Mouse (Mus musculus) CH12.LX (cell line): ENCODE measurements around the gene Grb2. TPM values are rescaled to one million over a fixed set of nuclear protein-coding genes. Genes with fewer than 3 reads are reported as not detected.
A peak's percentile ranks its signal among the peaks of the same experiment; 100 is the strongest.

ENCODE experiments used
- DNase-seq: peaks from one replicate; pipeline ENCODE4 v3.0.0-alpha.2; 2013; ENCODE audit errors: extremely low read depth
- H3K27ac ChIP-seq: 2 replicates; pipeline ENCODE4 v1.5.1; 2012; ENCODE audit warnings: low read depth, mild to moderate bottlenecking, control low read depth, moderate library complexity; ENCODE audit not compliant: insufficient read depth
- H3K27me3 ChIP-seq: replicated peaks from 2 replicates; pipeline ENCODE3; 2012; ENCODE audit warnings: inconsistent platforms
- H3K36me3 ChIP-seq, 2 experiments: replicated peaks in 1 of 2; 2 replicates each; pipeline versions ENCODE3 to v1.6.1; 2012; ENCODE audit warnings: inconsistent platforms in 1 of 2, low read length in 1 of 2, mild to moderate bottlenecking in 1 of 2, mixed read lengths in 1 of 2, moderate library complexity in 1 of 2; ENCODE audit not compliant: control insufficient read depth in 1 of 2, insufficient read depth in 1 of 2
- H3K4me1 ChIP-seq, 2 experiments: 2 replicates each; pipeline ENCODE4 v1.6.1; 2012; ENCODE audit warnings: inconsistent platforms in 1 of 2, moderate library complexity in 1 of 2; ENCODE audit not compliant: insufficient read depth in 2 of 2, control insufficient read depth in 1 of 2
- H3K4me2 ChIP-seq: 2 replicates; pipeline ENCODE4 v1.6.1; 2012; ENCODE audit warnings: low read depth, mild to moderate bottlenecking, control low read depth; ENCODE audit not compliant: poor library complexity, insufficient read depth, severe bottlenecking
- H3K4me3 ChIP-seq, 3 experiments: fragments of 150-350 bp in 1 of 3; sonication (generic) in 1 of 3; replicated peaks in 1 of 3; 2 replicates each; pipeline versions ENCODE3 to v1.5.1; 2011 to 2012; ENCODE audit warnings: low read depth in 2 of 3, low read length in 2 of 3, mild to moderate bottlenecking in 2 of 3, moderate library complexity in 2 of 3, control low read depth in 1 of 3, improper control_type of control experiment in 1 of 3, inconsistent platforms in 1 of 3, mixed read lengths in 1 of 3; ENCODE audit not compliant: poor library complexity in 1 of 3
- H3K79me2 ChIP-seq: replicated peaks from 2 replicates; pipeline ENCODE4 v1.6.1; 2012; ENCODE audit warnings: mild to moderate bottlenecking, moderate library complexity; ENCODE audit not compliant: control insufficient read depth, poor library complexity, insufficient read depth, severe bottlenecking; ENCODE audit errors: extremely low read depth
- H3K9ac ChIP-seq: 2 replicates; pipeline ENCODE4 v1.6.1; 2012; ENCODE audit warnings: low read depth, mild to moderate bottlenecking, control low read depth, moderate library complexity; ENCODE audit not compliant: insufficient read depth
- H3K9me3 ChIP-seq: replicated peaks from 2 replicates; pipeline ENCODE3; 2012; ENCODE audit warnings: low read length, inconsistent platforms, mixed read lengths
- CHD1 ChIP-seq: IDR thresholded peaks from 2 replicates; pipeline ENCODE4 v1.6.1; 2012; ENCODE audit warnings: low read depth, low read length, improper control_type of control experiment, inconsistent platforms
- CHD2 ChIP-seq: IDR thresholded peaks from 2 replicates; pipeline ENCODE4 v1.6.1; 2011; ENCODE audit warnings: low read length, improper control_type of control experiment
- CTCF ChIP-seq, 2 experiments: IDR thresholded peaks in 1 of 2; conservative IDR thresholded peaks in 1 of 2; 2 replicates each; pipeline ENCODE4 v1.5.1; 2011 to 2012; ENCODE audit warnings: low read depth in 2 of 2, low read length in 2 of 2, improper control_type of control experiment in 1 of 2, inconsistent platforms in 1 of 2, mild to moderate bottlenecking in 1 of 2, moderate library complexity in 1 of 2
- E2F4 ChIP-seq: IDR thresholded peaks from 2 replicates; pipeline ENCODE4 v1.6.1; 2011; ENCODE audit warnings: low read depth, low read length, improper control_type of control experiment; ENCODE audit not compliant: insufficient replicate concordance
- ELF1 ChIP-seq: IDR thresholded peaks from 2 replicates; pipeline ENCODE4 v1.6.1; 2014; ENCODE audit warnings: low read depth, mild to moderate bottlenecking, inconsistent platforms, low read length, improper control_type of control experiment
- EP300 ChIP-seq: IDR thresholded peaks from 2 replicates; pipeline ENCODE4 v1.6.1; 2011; ENCODE audit warnings: low read length, improper control_type of control experiment
- GABPA ChIP-seq: IDR thresholded peaks from 2 replicates; pipeline ENCODE4 v1.6.1; 2012; ENCODE audit warnings: low read depth, low read length, improper control_type of control experiment, inconsistent platforms; ENCODE audit not compliant: insufficient replicate concordance
- HCFC1 ChIP-seq: IDR thresholded peaks from 2 replicates; pipeline ENCODE4 v1.6.1; 2012; ENCODE audit warnings: low read depth, mild to moderate bottlenecking, inconsistent platforms, low read length, improper control_type of control experiment
- IRF4 ChIP-seq: IDR thresholded peaks from 2 replicates; pipeline ENCODE4 v1.6.1; 2014; ENCODE audit warnings: low read depth, mild to moderate bottlenecking, inconsistent platforms, low read length, improper control_type of control experiment
- JUND ChIP-seq: conservative IDR thresholded peaks from 2 replicates; pipeline ENCODE4 v1.6.1; 2011; ENCODE audit warnings: low read depth, low read length, improper control_type of control experiment
- KAT2A ChIP-seq: IDR thresholded peaks from 2 replicates; pipeline ENCODE4 v1.6.1; 2012; ENCODE audit warnings: low read length, improper control_type of control experiment, inconsistent platforms; ENCODE audit not compliant: insufficient replicate concordance
- MAX ChIP-seq: IDR thresholded peaks from 2 replicates; pipeline ENCODE4 v1.6.1; 2011; ENCODE audit warnings: low read length, improper control_type of control experiment
- MYC ChIP-seq: IDR thresholded peaks from 2 replicates; pipeline ENCODE4 v1.6.1; 2011; ENCODE audit warnings: low read depth, mild to moderate bottlenecking, improper control_type of control experiment, low read length
- NELFE ChIP-seq: IDR thresholded peaks from 2 replicates; pipeline ENCODE4 v1.6.1; 2011; ENCODE audit warnings: low read depth, low read length, improper control_type of control experiment
- PAX5 ChIP-seq: IDR thresholded peaks from 2 replicates; pipeline ENCODE4 v1.6.1; 2012; ENCODE audit warnings: low read length, inconsistent platforms, mixed read lengths
- POLR2A ChIP-seq: IDR thresholded peaks from 2 replicates; pipeline ENCODE4 v1.6.1; 2011; ENCODE audit warnings: low read depth, mild to moderate bottlenecking, improper control_type of control experiment, low read length
- POLR2AphosphoS2 ChIP-seq: IDR thresholded peaks from 2 replicates; pipeline ENCODE4 v1.6.1; 2011; ENCODE audit warnings: low read depth, low read length, improper control_type of control experiment
- RCOR1 ChIP-seq: conservative IDR thresholded peaks from 2 replicates; pipeline ENCODE4 v1.6.1; 2012; ENCODE audit warnings: low read depth, mild to moderate bottlenecking, inconsistent platforms, low read length, improper control_type of control experiment
- SIN3A ChIP-seq: IDR thresholded peaks from 2 replicates; pipeline ENCODE4 v1.6.1; 2012; ENCODE audit warnings: low read length, improper control_type of control experiment, inconsistent platforms
- TBP ChIP-seq: conservative IDR thresholded peaks from 2 replicates; pipeline ENCODE4 v1.6.1; 2011; ENCODE audit warnings: low read depth, low read length, improper control_type of control experiment
- UBTF ChIP-seq: IDR thresholded peaks from 2 replicates; pipeline ENCODE4 v1.6.1; 2012; ENCODE audit warnings: low read depth, mild to moderate bottlenecking, inconsistent platforms, low read length, improper control_type of control experiment, moderate library complexity
- USF1 ChIP-seq: IDR thresholded peaks from 2 replicates; pipeline ENCODE4 v1.6.1; 2014; ENCODE audit warnings: low read depth, mild to moderate bottlenecking, inconsistent platforms, low read length, improper control_type of control experiment
- ZKSCAN1 ChIP-seq: IDR thresholded peaks from 2 replicates; pipeline ENCODE4 v1.6.1; 2012; ENCODE audit warnings: low read depth, inconsistent platforms, low read length, improper control_type of control experiment, borderline replicate concordance
- ZMIZ1 ChIP-seq: IDR thresholded peaks from 2 replicates; pipeline ENCODE4 v1.6.1; 2012; ENCODE audit warnings: low read depth, mild to moderate bottlenecking, inconsistent platforms, low read length, improper control_type of control experiment
- dilution Hi-C: fragments of 300-500 bp; cut with MboI; formaldehyde crosslinking; loops from 2 replicates; pipeline ENCODE4 v1.14.3; 2020; ENCODE audit warnings: low sequenced_read_pairs; ENCODE audit not compliant: extremely low pct_unique_long_range_greater_than_20kb, extremely low pct_ligation_motif_present
- in situ Hi-C: fragments of 300-500 bp; cut with MboI; formaldehyde crosslinking; loops from 3 replicates; pipeline ENCODE4 v1.14.3; 2019; ENCODE audit warnings: low sequenced_read_pairs, low pct_ligation_motif_present, low pct_unique_long_range_greater_than_20kb, mixed read lengths
- polyA plus RNA-seq: library from polyadenylated mRNA; unstranded; fragments of >175 nt; gene quantifications from 2 replicates; pipeline ENCODE4 v1.2.1, GENCODE M21; 2012; ENCODE audit warnings: low read depth; ENCODE audit not compliant: insufficient read length
- total RNA-seq, 2 experiments: library from RNA; depleted of rRNA; stranded (reverse); fragments of 300-350 nt in 1 of 2; fragments of >200 nt in 1 of 2; gene quantifications; 2 replicates each; pipeline ENCODE4 v1.2.3; 2012 to 2014

Gene Grb2
- total and polyA plus RNA-seq, 3 experiments = 63.6 to 241 (median 117) TPM

- dilution Hi-C loops (no loop called here), in situ Hi-C loops (loop anchor here (5.0 to 10.0 kb wide), 3 partner anchors 70 to 357 kb away; no protein-coding TSS in a partner anchor)
- peak overlapping the region; percentile 52 for H3K4me2 ChIP-seq
- H3K9me3 ChIP-seq = no peaks in the 10 kb centered on the region
- no peaks in the 10 kb centered on the region for H3K27me3 ChIP-seq
- DNase-seq = no peak
- H3K27ac ChIP-seq = peak overlapping the region; percentile 77
- H3K4me3 ChIP-seq = peak overlapping the region; percentile 42 to 54 (median 53)
- peak overlapping the region; percentile 42 for H3K9ac ChIP-seq
- TF ChIP-seq MAX = no peak
- TF ChIP-seq USF1 = no peak
- no peak for TF ChIP-seq SIN3A
- TF ChIP-seq POLR2A = peak; percentile 38; the same call in 1 of the 2 replicates
- TF ChIP-seq CHD1 = peak; percentile 2; the same call in 1 of the 2 replicates
- TF ChIP-seq EP300 = peak; percentile 20; the same call in 1 of the 2 replicates
- no peak for TF ChIP-seq UBTF
- TF ChIP-seq RCOR1 = 0 out of 2 replicates have a peak, but pooled peaks have one; percentile 55
- 0 out of 2 replicates have a peak, but pooled peaks have one; percentile 42 for TF ChIP-seq ZMIZ1
- peak; percentile 49 for TF ChIP-seq NELFE
- TF ChIP-seq HCFC1 = peak; percentile 39; the same call in 1 of the 2 replicates
- TF ChIP-seq IRF4 = peak; percentile 41; the same call in 1 of the 2 replicates
- no peak for TF ChIP-seq CHD2
- TF ChIP-seq TBP = no peak; the same call in 1 of the 2 replicates
- peak; percentile 84 for TF ChIP-seq ELF1
- no peaks in the 10 kb centered on the region for H3K36me3 ChIP-seq
- peaks cover 11% of the 10 kb centered on the region for H3K79me2 ChIP-seq
- H3K4me1 ChIP-seq = peaks cover 12 to 55% of the 10 kb centered on the region in 2 experiments
These were observed 3.9 kb upstream of the Grb2 start for GRCm38 (mm10) chr11:115712268-115712667.

- Histone ChIP-seq H3K4me2 (no peak overlapping the region), H3K79me2 (peaks cover 22% of the 10 kb centered on the region), H3K27me3 (no peaks in the 10 kb centered on the region), H3K9me3 (no peaks in the 10 kb centered on the region), H3K9ac (no peak overlapping the region), H3K27ac (no peak overlapping the region), H3K4me1 (peaks cover 9 to 48% of the 10 kb centered on the region in 2 experiments; a peak in 3 of 4 replicates), H3K36me3 (no peaks in the 10 kb centered on the region), H3K4me3 (no peak overlapping the region)
- TF ChIP-seq ZKSCAN1 = no peak
- TF ChIP-seq JUND = no peak
- TF ChIP-seq GABPA = no peak
- TF ChIP-seq E2F4 = no peak
- no peak for TF ChIP-seq ELF1
- TF ChIP-seq NELFE = no peak
- no peak for TF ChIP-seq MYC
- no peak for TF ChIP-seq KAT2A
- no peak for TF ChIP-seq CTCF (conservative IDR thresholded peaks at IDR 0.05 in 1 of 2, IDR thresholded peaks at IDR 0.05 in 1 of 2; ENCODE audit: low read depth in 2 of 2, low read length in 2 of 2)
- TF ChIP-seq EP300 = no peak
- no peak for TF ChIP-seq POLR2AphosphoS2
- TF ChIP-seq SIN3A = no peak
- TF ChIP-seq PAX5 = no peak
- TF ChIP-seq ZMIZ1 = no peak
- dilution Hi-C loops = no loop called here
- in situ Hi-C loops = loop anchor here (5.0 to 10.0 kb wide), 3 partner anchors 69 to 356 kb away; no protein-coding TSS in a partner anchor
- DNase-seq = no peak
These were observed 2.7 kb upstream of the Grb2 start for GRCm38 (mm10) chr11:115711133-115711532.
